Mouse (Mus musculus) adrenal gland, adult 2 months (tissue): ENCODE data around the gene Hist1h2bg. TPM values are rescaled to one million over a fixed set of nuclear protein-coding genes. Genes with fewer than 3 reads are reported as not detected.

Experiments used
- DNase-seq: peaks from one replicate; pipeline ENCODE4 v3.0.0; 2021
- microRNA-seq, 2 experiments: library from miRNA; unstranded; fragments of <30 nt; microRNA quantifications; one replicate each; pipeline ENCODE4 v1.2.0; 2021
- polyA plus RNA-seq: library from polyadenylated mRNA; depleted of rRNA; stranded (reverse); fragments of >200 nt; gene quantifications from 2 replicates; pipeline ENCODE4 v1.2.3, GENCODE M21; 2012; rRNA removed
- total RNA-seq, 2 experiments: library from RNA; stranded (reverse); gene quantifications; 2 replicates each; pipeline ENCODE4 v1.2.3; 2021

Gene Hist1h2bg
- total and polyA plus RNA-seq, 3 experiments = 27.0 to 60.2 (median 41.1) TPM

DNA sequence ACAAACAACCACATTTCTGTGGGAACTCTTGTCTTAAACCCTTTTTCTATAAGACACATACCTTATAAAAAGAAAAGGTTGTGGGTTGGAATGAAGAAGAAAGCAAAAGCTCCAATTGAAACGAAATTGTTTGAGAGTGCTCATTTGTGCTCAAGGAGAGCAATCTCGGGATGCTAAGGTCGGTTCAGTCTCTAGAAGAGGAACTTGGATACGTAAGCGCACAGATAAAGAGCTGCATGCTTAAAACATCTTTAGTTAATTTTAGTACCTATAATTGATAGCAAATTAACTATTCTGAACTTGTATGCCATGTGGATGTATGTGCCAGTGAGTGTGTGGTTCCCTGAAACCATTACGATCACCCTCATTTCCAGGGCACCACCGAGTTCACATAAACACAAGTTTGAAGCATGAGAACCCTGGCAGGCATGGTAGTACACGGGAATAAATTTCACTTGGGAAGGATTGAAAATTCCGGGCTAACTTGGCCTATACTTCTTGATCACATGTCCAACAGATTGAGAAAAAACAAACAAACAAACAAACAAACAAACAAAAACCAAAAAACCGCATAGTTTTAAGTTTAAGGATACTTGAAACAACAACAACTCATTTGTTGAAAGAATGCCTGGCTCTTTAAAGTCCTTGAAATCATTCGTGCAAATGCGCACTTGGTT, 49.0 kb downstream of the Hist1h2bg start:
- DNase-seq = no peak

DNA sequence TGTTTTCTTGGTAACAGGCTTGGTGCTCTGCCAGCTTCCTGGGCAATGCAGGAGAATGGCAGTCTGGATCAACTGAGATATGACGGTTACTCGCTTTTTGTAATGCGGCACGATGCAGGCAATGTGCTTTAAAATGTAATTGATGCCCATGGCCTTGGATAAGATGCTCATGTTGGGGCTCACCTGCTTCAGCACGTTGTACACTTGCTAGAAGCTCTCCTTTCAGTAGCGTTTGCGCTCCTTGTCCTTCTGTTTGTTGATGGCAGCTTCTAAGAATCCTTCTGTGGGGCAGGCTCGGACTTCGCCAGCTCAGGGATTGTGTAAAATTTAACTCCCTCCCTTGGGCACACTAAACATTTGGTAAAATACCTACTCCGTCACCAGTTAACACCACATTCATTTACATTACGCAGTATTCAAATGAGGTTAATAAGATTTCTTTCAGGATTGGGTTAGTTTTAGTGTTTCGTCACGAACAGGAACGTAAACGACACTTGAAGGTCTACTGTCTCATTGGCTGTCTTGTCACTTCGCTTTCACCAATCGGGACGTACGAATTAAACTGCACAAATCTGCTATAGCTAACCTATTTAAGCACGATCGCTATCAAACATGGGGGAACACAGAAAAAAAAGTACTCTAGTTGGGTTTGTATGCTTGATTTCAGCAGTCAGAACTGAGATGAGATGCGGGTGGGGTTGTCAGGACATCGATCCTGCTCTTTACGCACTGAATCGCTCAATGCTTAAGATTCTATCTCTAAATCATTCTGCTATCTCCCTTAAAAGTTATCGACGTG, 49.7 kb downstream of the Hist1h2bg start, which contains the start of gene Hist1h2be:
Gene Hist1h2be (minus strand): TSS at position 392 of the 799 bp plus-strand sequence.
- peak; percentile 78 for DNase-seq

Small RNAs within 50 kb of the gene (microRNA-seq; reads per million reads assigned to microRNA genes)
- gene Gm44297 (0 reads per million in 2 experiments), gene Gm44359 (0 reads per million in 2 experiments), gene Gm44394 (0 reads per million in 2 experiments)

Other genes starting within 250 kb of the Hist1h2bg start
Only the 30 nearest of the 35 such genes appear.
- 1 to 10 TPM; 7.0 to 8.5 TPM for gene Abt1, start 147.5 kb upstream of the Hist1h2bg start, total RNA-seq
- gene Abt1, start 147.5 kb upstream of the Hist1h2bg start, polyA plus RNA-seq = 1.1 TPM in 2 replicates
- not detected for gene Btn1a1, start 105.5 kb upstream of the Hist1h2bg start, total RNA-seq
- not detected in 2 replicates for gene Btn1a1, start 105.5 kb upstream of the Hist1h2bg start, polyA plus RNA-seq
- not detected for gene Btn2a2, start 82.5 kb upstream of the Hist1h2bg start, total RNA-seq
- not detected in 2 replicates for gene Btn2a2, start 82.5 kb upstream of the Hist1h2bg start, polyA plus RNA-seq
- 100 to 1,000 TPM; 338 to 400 TPM for gene Hist1h4h, start 40.3 kb upstream of the Hist1h2bg start, total RNA-seq
- 20.2 and 33.8 TPM in 2 replicates for gene Hist1h4h, start 40.3 kb upstream of the Hist1h2bg start, polyA plus RNA-seq
- 10 to 100 TPM; 17.9 to 20.0 TPM for gene Hist1h2af, start 37.5 kb upstream of the Hist1h2bg start, total RNA-seq
- gene Hist1h2af, start 37.5 kb upstream of the Hist1h2bg start, polyA plus RNA-seq = 24.9 and 66.0 TPM in 2 replicates
- 1 to 10 TPM; 2.2 to 7.1 TPM for gene Hist1h3g, start 36.0 kb upstream of the Hist1h2bg start, total RNA-seq
- 3.2 and 3.5 TPM in 2 replicates for gene Hist1h3g, start 36.0 kb upstream of the Hist1h2bg start, polyA plus RNA-seq
- gene Hist1h2bh, start 28.0 kb upstream of the Hist1h2bg start, total RNA-seq = 1 to 10 TPM; 3.0 to 3.2 TPM
- gene Hist1h2bh, start 28.0 kb upstream of the Hist1h2bg start, polyA plus RNA-seq = 1.2 and 1.5 TPM in 2 replicates
- gene Hist1h3f, start 27.3 kb upstream of the Hist1h2bg start, total RNA-seq = 10 to 100 TPM; 16.8 to 18.0 TPM
- gene Hist1h3f, start 27.3 kb upstream of the Hist1h2bg start, polyA plus RNA-seq = 3.0 and 3.1 TPM in 2 replicates
- 10 to 100 TPM; 37.2 to 51.6 TPM for gene Hist1h4f, start 19.7 kb upstream of the Hist1h2bg start, total RNA-seq
- 0.40 and 2.2 TPM in 2 replicates for gene Hist1h4f, start 19.7 kb upstream of the Hist1h2bg start, polyA plus RNA-seq
- 1 to 10 TPM; 2.4 to 3.4 TPM for gene Hist1h1d, start 18.1 kb upstream of the Hist1h2bg start, total RNA-seq
- not detected in 2 replicates for gene Hist1h1d, start 18.1 kb upstream of the Hist1h2bg start, polyA plus RNA-seq
- gene Hist1h3e, start 9.0 kb upstream of the Hist1h2bg start, total RNA-seq = 10 to 100 TPM; 41.4 to 51.2 TPM
- gene Hist1h3e, start 9.0 kb upstream of the Hist1h2bg start, polyA plus RNA-seq = 12.8 and 14.0 TPM in 2 replicates
- gene Hist1h2ae, start 176 bp upstream of the Hist1h2bg start, total RNA-seq = 1 to 10 TPM; 2.7 to 4.9 TPM
- 0.90 and 3.7 TPM in 2 replicates for gene Hist1h2ae, start 176 bp upstream of the Hist1h2bg start, polyA plus RNA-seq
- gene Hist1h2bf, start 2.8 kb downstream of the Hist1h2bg start, total RNA-seq = 10 to 100 TPM; 17.9 to 21.6 TPM
- 0.80 and 5.5 TPM in 2 replicates for gene Hist1h2bf, start 2.8 kb downstream of the Hist1h2bg start, polyA plus RNA-seq
- 1 to 10 TPM; 2.9 to 6.4 TPM for gene Hist1h2ad, start 3.0 kb downstream of the Hist1h2bg start, total RNA-seq
- 2.5 and 3.2 TPM in 2 replicates for gene Hist1h2ad, start 3.0 kb downstream of the Hist1h2bg start, polyA plus RNA-seq
- 1 to 10 TPM; 3.7 to 6.5 TPM for gene Hist1h3d, start 4.4 kb downstream of the Hist1h2bg start, total RNA-seq
- 3.7 TPM in 2 replicates for gene Hist1h3d, start 4.4 kb downstream of the Hist1h2bg start, polyA plus RNA-seq
- 100 to 1,000 TPM; 118 to 129 TPM for gene Hist1h4d, start 10.2 kb downstream of the Hist1h2bg start, total RNA-seq
- 2.6 and 2.7 TPM in 2 replicates for gene Hist1h4d, start 10.2 kb downstream of the Hist1h2bg start, polyA plus RNA-seq
- 10 to 100 TPM; 11.3 to 14.8 TPM for gene Hist1h2be, start 49.7 kb downstream of the Hist1h2bg start, total RNA-seq
- 1.7 and 2.0 TPM in 2 replicates for gene Hist1h2be, start 49.7 kb downstream of the Hist1h2bg start, polyA plus RNA-seq
- gene Hist1h1e, start 51.2 kb downstream of the Hist1h2bg start, total RNA-seq = 10 to 100 TPM; 44.2 to 71.4 TPM
- gene Hist1h1e, start 51.2 kb downstream of the Hist1h2bg start, polyA plus RNA-seq = 1.0 and 1.2 TPM in 2 replicates
- gene Hist1h2ac, start 112.6 kb downstream of the Hist1h2bg start, total RNA-seq = 1 to 10 TPM; 2.0 to 2.5 TPM
- gene Hist1h2ac, start 112.6 kb downstream of the Hist1h2bg start, polyA plus RNA-seq = 0.34 and 0.87 TPM in 2 replicates
- 100 to 1,000 TPM; 143 to 210 TPM for gene Hist1h2bc, start 112.8 kb downstream of the Hist1h2bg start, total RNA-seq
- gene Hist1h2bc, start 112.8 kb downstream of the Hist1h2bg start, polyA plus RNA-seq = 308 and 343 TPM in 2 replicates
- gene Hist1h1t, start 124.4 kb downstream of the Hist1h2bg start, total RNA-seq = not detected
- not detected in 2 replicates for gene Hist1h1t, start 124.4 kb downstream of the Hist1h2bg start, polyA plus RNA-seq
- gene Hist1h4c, start 127.1 kb downstream of the Hist1h2bg start, total RNA-seq = 10 to 100 TPM; 70.2 to 84.7 TPM
- 1.7 and 2.8 TPM in 2 replicates for gene Hist1h4c, start 127.1 kb downstream of the Hist1h2bg start, polyA plus RNA-seq
- 10 to 100 TPM; 22.3 to 33.0 TPM for gene Hfe, start 139.5 kb downstream of the Hist1h2bg start, total RNA-seq
- 27.9 and 30.3 TPM in 2 replicates for gene Hfe, start 139.5 kb downstream of the Hist1h2bg start, polyA plus RNA-seq
- gene Hist1h1c, start 167.4 kb downstream of the Hist1h2bg start, total RNA-seq = 100 to 1,000 TPM; 168 to 270 TPM
- 32.9 and 41.2 TPM in 2 replicates for gene Hist1h1c, start 167.4 kb downstream of the Hist1h2bg start, polyA plus RNA-seq
- 10 to 100 TPM in 1 of 2 experiments, 1 to 10 TPM in 1; 4.6 to 14.7 TPM for gene Hist1h3c, start 174.2 kb downstream of the Hist1h2bg start, total RNA-seq
- gene Hist1h3c, start 174.2 kb downstream of the Hist1h2bg start, polyA plus RNA-seq = 4.9 and 6.7 TPM in 2 replicates
- gene Hist1h2bb, start 175.3 kb downstream of the Hist1h2bg start, total RNA-seq = 10 to 100 TPM; 17.1 TPM
- gene Hist1h2bb, start 175.3 kb downstream of the Hist1h2bg start, polyA plus RNA-seq = 4.2 and 5.6 TPM in 2 replicates
- gene Hist1h2ab, start 179.7 kb downstream of the Hist1h2bg start, total RNA-seq = 10 to 100 TPM; 25.7 to 26.0 TPM
- gene Hist1h2ab, start 179.7 kb downstream of the Hist1h2bg start, polyA plus RNA-seq = 1.6 and 4.1 TPM in 2 replicates
- 10 to 100 TPM; 25.0 to 32.1 TPM for gene Hist1h3b, start 180.9 kb downstream of the Hist1h2bg start, total RNA-seq
- 2.5 and 3.2 TPM in 2 replicates for gene Hist1h3b, start 180.9 kb downstream of the Hist1h2bg start, polyA plus RNA-seq
- 10 to 100 TPM; 64.3 to 65.2 TPM for gene Hist1h4b, start 185.6 kb downstream of the Hist1h2bg start, total RNA-seq
- gene Hist1h4b, start 185.6 kb downstream of the Hist1h2bg start, polyA plus RNA-seq = 2.4 and 3.9 TPM in 2 replicates
- 10 to 100 TPM; 21.1 to 26.3 TPM for gene Hist1h4a, start 189.8 kb downstream of the Hist1h2bg start, total RNA-seq
- 0.36 and 2.1 TPM in 2 replicates for gene Hist1h4a, start 189.8 kb downstream of the Hist1h2bg start, polyA plus RNA-seq